Mouse (Mus musculus) ES-Bruce4 (cell line): ENCODE data around the gene Asic2.

Source experiments
- CTCF ChIP-seq: IDR thresholded peaks from one replicate; pipeline ENCODE4 v1.8.1; 2011; ENCODE audit warnings: low read depth, low read length
- POLR2A ChIP-seq: IDR thresholded peaks from one replicate; pipeline ENCODE4 v1.8.1; 2011; ENCODE audit warnings: low read length; ENCODE audit not compliant: insufficient read depth

DNA sequence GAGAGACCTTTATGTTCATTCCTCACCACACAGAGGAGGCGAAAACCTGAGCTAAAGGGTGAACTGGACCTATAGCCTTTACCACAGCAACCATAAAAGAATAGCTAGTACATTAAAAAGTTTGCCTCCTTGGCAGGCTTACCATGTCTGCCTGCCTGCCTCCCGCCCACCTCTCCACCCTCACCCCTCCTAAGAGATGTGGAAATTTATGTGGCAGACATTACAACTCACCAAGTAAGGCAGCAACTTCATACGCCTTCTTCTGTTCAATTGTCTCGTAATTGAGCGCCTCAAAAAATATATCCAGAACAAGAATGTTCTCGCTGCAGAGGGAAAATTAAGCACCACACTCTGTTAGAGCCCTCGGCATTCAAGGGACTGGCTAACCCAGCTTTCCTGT is 1081.9 kb downstream of the Asic2 start:
- TF ChIP-seq POLR2A (no peak), CTCF (no peak)
